Mouse (Mus musculus) liver, embryonic 11.5 days (tissue): ENCODE data around the gene Vma21. TPM values are rescaled to one million over a fixed set of nuclear protein-coding genes. Genes with fewer than 3 reads are reported as not detected.
A peak's percentile ranks its signal among the peaks of the same experiment; 100 is the strongest.

Experiments
- ATAC-seq: fragments of 200-750 bp; cut with Nextera tagmentation; replicated peaks from 2 replicates; pipeline ENCODE4 v1.8.0; 2017; ENCODE audit warnings: moderate number of reproducible peaks, mild to moderate bottlenecking, moderate TSS enrichment, moderate library complexity; ENCODE audit not compliant: low FRiP score
- DNase-seq: peaks from one replicate; pipeline ENCODE4 v3.0.0-alpha.2; 2017; ENCODE audit warnings: low spot score
- H3K27ac ChIP-seq: fragments of 300-500 bp; sonication (generic); 2 replicates; pipeline ENCODE4 v1.5.1; 2014; ENCODE audit warnings: mild to moderate bottlenecking, low read depth, low read length, control low read depth
- H3K27me3 ChIP-seq: fragments of 300-500 bp; sonication (generic); replicated peaks from 2 replicates; pipeline ENCODE4 v1.6.1; 2014; ENCODE audit warnings: low read length, mixed read lengths; ENCODE audit not compliant: control insufficient read depth, insufficient read depth
- H3K36me3 ChIP-seq: fragments of 300-500 bp; sonication (generic); 2 replicates; pipeline ENCODE4 v1.6.1; 2014; ENCODE audit warnings: mild to moderate bottlenecking, low read length, moderate library complexity, mixed read lengths; ENCODE audit not compliant: control insufficient read depth, insufficient read depth
- H3K4me1 ChIP-seq: fragments of 300-500 bp; sonication (generic); replicated peaks from 2 replicates; pipeline ENCODE4 v1.6.1; 2014; ENCODE audit warnings: low read length, mixed read lengths; ENCODE audit not compliant: control insufficient read depth, insufficient read depth
- H3K4me2 ChIP-seq: fragments of 300-500 bp; sonication (generic); 2 replicates; pipeline ENCODE4 v1.6.1; 2014; ENCODE audit warnings: mild to moderate bottlenecking, control low read depth, moderate library complexity
- H3K4me3 ChIP-seq: fragments of 300-500 bp; sonication (generic); 2 replicates; pipeline ENCODE4 v1.5.1; 2014; ENCODE audit warnings: low read depth, low read length, control low read depth
- H3K9ac ChIP-seq: fragments of 300-500 bp; sonication (generic); 2 replicates; pipeline ENCODE4 v1.6.1; 2014; ENCODE audit warnings: low read depth, low read length, control low read depth
- H3K9me3 ChIP-seq: fragments of 300-500 bp; sonication (generic); 2 replicates; pipeline ENCODE4 v1.6.1; 2016; ENCODE audit warnings: low read length, inconsistent platforms, mixed read lengths; ENCODE audit not compliant: control insufficient read depth
- WGBS: fragments of 180-500 bp; shearing (Covaris S2); extraction: QIAGEN DNeasy Blood & Tissue Kit; methylation state at CpG from one replicate; pipeline ENCODE4 v1.1.7; 2014; 5-methylcytosine and 5-hydroxymethylcytosine counted together
- polyA plus RNA-seq: library from polyadenylated mRNA; unstranded; fragments of >200 nt; fragmentation: Nextera tagmentation; extraction: Ambion mirVana; gene quantifications from 2 replicates; pipeline ENCODE4 v1.2.1, GENCODE M21; 2014

Gene Vma21
- polyA plus RNA-seq, result 40.6 and 44.2 TPM in 2 replicates

DNA sequence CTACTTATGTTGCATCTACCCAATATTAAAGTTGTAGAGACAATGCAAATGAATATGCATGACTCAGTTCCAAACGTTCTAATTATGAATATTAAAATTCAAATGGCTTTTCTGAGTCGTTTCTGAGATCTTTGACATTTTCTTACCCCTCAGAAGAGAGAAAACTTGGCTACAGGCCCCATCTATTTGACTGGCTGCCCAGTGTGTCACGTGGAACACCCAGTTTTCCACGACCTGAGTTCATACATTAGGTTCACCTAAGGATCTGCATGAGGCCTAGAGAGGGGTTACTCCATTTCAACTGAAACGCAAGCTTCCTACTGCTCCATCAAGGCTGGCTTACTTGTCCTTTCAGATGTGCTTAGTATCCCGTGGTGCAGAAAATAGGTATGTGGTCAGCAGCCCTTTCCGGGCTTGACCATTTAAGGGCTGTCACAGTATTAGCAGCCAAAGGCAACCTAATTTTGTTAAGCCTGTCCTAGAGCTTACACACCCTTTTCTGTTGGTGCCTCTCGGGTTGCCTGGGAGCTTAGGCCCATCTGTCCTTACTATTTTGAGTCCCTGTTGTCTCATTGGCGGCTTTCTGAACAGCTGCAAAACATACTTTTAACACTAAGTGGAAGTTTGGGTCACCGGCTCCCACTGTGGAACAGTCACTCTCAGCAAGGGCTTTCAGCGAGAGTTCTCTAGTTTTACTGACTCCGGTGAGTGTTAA lies at the start of gene Vma21:
Gene Vma21 (plus strand): TSS at position 294 of the 715 bp plus-strand sequence.
- H3K27me3 ChIP-seq, result no peaks in the 10 kb centered on the region; the same call in none of the 2 replicates
- H3K4me1 ChIP-seq, result no peaks in the 10 kb centered on the region
- WGBS, result 45% methylated on average over 12 of the region's 12 CpGs
- H3K9me3 ChIP-seq, result no peaks in the 10 kb centered on the region
- H3K4me2 ChIP-seq, result peak within 1 kb of the TSS; percentile 67
- H3K4me3 ChIP-seq, result peak within 1 kb of the TSS; percentile 72
- no peaks in the 10 kb centered on the region for H3K36me3 ChIP-seq
- peak within 1 kb of the TSS; percentile 74 for H3K9ac ChIP-seq
- ATAC-seq, result no peak
- peak within 1 kb of the TSS; percentile 70 for H3K27ac ChIP-seq
- no peak for DNase-seq

DNA sequence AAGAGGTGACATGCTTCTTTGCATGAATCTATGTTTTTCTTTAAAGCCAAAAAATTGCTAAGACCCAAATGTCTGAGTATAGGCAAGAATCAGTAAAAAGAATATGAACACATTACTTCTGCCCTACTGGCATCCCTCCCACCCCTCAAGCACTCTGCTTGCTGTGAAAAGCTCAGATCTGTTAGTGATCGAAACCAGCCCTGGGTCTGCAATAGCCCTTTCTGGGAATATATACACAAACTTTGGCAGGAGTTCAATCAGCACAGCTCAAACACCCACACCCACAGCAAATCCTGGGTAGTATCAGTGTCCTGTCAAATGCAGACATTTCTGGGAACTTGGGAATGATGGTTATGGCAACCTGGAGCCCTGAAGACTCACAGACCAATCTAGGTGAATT lies 47.8 kb upstream of the Vma21 start:
- no peak overlapping the region for H3K9ac ChIP-seq
- H3K27me3 ChIP-seq, result no peaks in the 10 kb centered on the region
- WGBS, result 85% methylated on average over 1 of the region's 1 CpGs
- no peak for DNase-seq
- no peak for ATAC-seq
- no peak overlapping the region for H3K4me2 ChIP-seq
- no peak overlapping the region for H3K27ac ChIP-seq
- no peaks in the 10 kb centered on the region for H3K36me3 ChIP-seq
- H3K4me3 ChIP-seq, result no peak overlapping the region
- H3K4me1 ChIP-seq, result no peaks in the 10 kb centered on the region
- H3K9me3 ChIP-seq, result no peaks in the 10 kb centered on the region

GRCm38 (mm10) chrX:71791106-71791505 lies 24.6 kb upstream of the Vma21 start:
- no peak overlapping the region for H3K4me3 ChIP-seq

DNA sequence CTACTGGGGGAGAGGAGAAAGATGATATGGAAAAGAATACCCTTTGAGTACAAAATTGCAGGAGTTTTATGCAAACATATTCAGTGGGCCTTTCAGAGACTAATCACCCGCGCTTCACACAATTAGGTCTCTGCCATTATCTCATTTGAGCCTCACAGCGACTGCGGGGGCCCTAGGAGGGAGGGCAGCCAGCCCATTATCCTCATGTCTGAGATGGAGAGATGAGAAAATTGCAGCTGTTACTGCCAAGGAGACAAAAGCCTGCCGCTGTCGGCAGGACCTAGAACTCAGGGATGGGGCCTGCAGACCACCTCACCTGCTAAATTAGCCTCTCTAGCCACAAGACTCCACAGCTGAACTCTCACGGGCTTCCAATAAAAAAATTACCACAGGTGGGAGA lies 18.0 kb upstream of the Vma21 start:
- Histone ChIP-seq H3K4me2 (no peak overlapping the region), H3K27ac (no peak overlapping the region), H3K9me3 (no peaks in the 10 kb centered on the region), H3K36me3 (no peaks in the 10 kb centered on the region), H3K9ac (no peak overlapping the region), H3K4me3 (no peak overlapping the region), H3K4me1 (no peaks in the 10 kb centered on the region), H3K27me3 (no peaks in the 10 kb centered on the region; the same call in 1 of the 2 replicates)
- DNase-seq (no peak), ATAC-seq (no peak)
- WGBS, result 60% methylated on average over 7 of the region's 7 CpGs

More at GRCm38 (mm10) chrX:71791106-71791505, 24.6 kb upstream of the Vma21 start:
- Histone ChIP-seq H3K36me3 (no peaks in the 10 kb centered on the region), H3K9ac (no peak overlapping the region), H3K4me1 (no peaks in the 10 kb centered on the region), H3K27me3 (peaks cover 5% of the 10 kb centered on the region; the same call in 1 of the 2 replicates), H3K9me3 (no peaks in the 10 kb centered on the region), H3K27ac (no peak overlapping the region), H3K4me2 (no peak overlapping the region)
- DNase-seq, result no peak
- ATAC-seq, result no peak
- 14% methylated on average over 4 of the region's 4 CpGs for WGBS

DNA sequence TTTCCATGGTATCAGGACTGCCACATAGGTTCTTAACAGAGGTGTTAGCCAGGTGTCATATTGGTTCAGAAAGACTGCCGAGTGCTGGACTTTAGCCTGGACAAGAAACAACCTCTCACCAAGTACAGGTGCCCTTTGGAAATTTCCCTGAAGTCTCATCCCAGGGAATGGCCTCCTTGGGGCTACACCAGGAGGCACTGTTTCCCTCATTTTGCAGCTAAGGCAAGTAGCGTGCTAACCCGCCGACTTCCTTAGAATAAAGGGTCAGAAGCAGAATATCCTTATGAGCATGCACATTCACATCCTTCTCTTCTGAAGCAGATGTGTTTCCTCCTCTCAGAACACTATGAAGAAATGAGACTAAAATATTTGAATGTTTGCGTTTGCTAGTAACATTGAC lies 16.8 kb upstream of the Vma21 start:
- Histone ChIP-seq H3K36me3 (no peaks in the 10 kb centered on the region), H3K27ac (no peak overlapping the region), H3K4me3 (no peak overlapping the region), H3K4me1 (no peaks in the 10 kb centered on the region), H3K27me3 (no peaks in the 10 kb centered on the region; the same call in 1 of the 2 replicates), H3K9me3 (no peaks in the 10 kb centered on the region), H3K4me2 (no peak overlapping the region), H3K9ac (no peak overlapping the region)
- no peak for ATAC-seq
- no peak for DNase-seq
- 62% methylated on average over 5 of the region's 5 CpGs for WGBS

DNA sequence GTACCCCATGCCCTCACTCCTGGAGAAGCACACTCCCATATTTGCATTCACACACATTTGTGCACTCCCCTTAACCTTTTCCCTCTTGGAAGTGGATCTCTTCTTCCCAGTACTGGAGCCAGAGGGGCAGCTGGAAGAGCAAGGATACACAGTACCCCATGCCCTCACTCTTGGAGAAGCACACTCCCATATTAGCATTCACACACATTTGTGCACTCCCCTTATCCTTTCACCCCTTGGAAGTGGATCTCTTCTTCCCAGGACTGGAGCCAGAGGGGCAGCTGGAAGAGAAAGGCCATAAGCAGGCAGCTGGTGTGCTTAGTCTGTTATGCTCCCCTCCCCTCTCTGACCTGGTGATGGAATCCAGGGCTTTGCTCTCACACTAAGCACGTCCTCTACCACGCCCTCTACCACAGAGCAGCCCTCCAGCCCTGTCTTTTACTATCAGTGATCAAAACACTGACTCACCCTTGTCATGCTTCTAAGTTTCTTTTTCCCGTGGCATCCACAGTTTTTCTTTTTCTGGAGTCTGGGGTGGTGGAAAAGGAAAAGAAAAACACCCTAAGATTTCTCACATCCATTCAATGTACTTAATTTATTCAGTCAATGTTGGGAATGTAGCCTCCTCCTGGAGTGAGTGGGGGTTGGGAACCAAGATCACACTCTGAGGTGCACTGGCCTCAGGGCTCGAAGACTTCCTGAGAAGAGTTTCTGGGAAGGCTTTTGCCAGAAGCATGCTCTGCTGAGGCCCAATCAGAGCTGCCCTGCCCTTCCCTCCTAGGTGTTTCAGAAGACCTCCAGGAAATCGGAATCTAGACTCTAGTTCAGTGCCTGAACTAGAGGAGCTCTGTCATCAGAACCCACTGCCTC lies 3.5 kb upstream of the Vma21 start:
- no peak for ATAC-seq

DNA sequence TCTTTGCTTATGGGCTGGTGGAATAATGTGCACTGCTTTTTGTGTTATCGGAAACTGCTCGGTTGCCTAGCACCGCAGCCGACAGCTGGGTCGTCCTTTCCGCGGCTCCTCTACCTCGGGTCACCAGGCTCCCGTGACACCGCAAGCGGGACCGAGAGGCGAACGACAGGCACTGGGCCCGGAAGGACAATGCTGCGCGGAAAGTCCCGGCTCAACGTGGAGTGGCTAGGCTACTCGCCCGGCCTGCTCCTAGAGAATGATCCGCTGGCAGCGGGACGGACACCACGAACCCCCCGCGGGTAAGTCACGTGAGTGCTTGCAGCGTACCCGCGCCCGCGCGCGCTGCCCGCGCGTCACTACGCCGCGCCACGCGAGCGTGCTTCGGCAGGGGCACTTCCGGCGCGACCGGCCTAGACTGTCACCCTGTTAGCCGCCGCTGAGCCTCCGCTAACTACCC lies 705 bp downstream of the Vma21 start:
- H3K27ac ChIP-seq, result peak overlapping the region; percentile 38
- H3K27me3 ChIP-seq, result no peaks in the 10 kb centered on the region; the same call in none of the 2 replicates
- no peaks in the 10 kb centered on the region for H3K4me1 ChIP-seq
- DNase-seq, result peak; percentile 73
- H3K9ac ChIP-seq, result peak overlapping the region; percentile 74
- H3K36me3 ChIP-seq, result no peaks in the 10 kb centered on the region
- H3K4me2 ChIP-seq, result peak overlapping the region; percentile 54
- WGBS, result 14% methylated on average over 52 of the region's 52 CpGs
- peak overlapping the region; percentile 72 for H3K4me3 ChIP-seq
- ATAC-seq, result peak; percentile 96
- no peaks in the 10 kb centered on the region for H3K9me3 ChIP-seq

More for the DNA sequence above, 3.5 kb upstream of the Vma21 start:
- H3K4me1 ChIP-seq, result no peaks in the 10 kb centered on the region
- H3K27me3 ChIP-seq, result no peaks in the 10 kb centered on the region; the same call in none of the 2 replicates
- no peak overlapping the region for H3K27ac ChIP-seq
- no peaks in the 10 kb centered on the region for H3K36me3 ChIP-seq
- WGBS, result 28% methylated on average over 5 of the region's 5 CpGs
- no peak overlapping the region for H3K4me2 ChIP-seq
- no peaks in the 10 kb centered on the region for H3K9me3 ChIP-seq
- no peak overlapping the region for H3K9ac ChIP-seq
- no peak for DNase-seq
- no peak overlapping the region for H3K4me3 ChIP-seq

DNA sequence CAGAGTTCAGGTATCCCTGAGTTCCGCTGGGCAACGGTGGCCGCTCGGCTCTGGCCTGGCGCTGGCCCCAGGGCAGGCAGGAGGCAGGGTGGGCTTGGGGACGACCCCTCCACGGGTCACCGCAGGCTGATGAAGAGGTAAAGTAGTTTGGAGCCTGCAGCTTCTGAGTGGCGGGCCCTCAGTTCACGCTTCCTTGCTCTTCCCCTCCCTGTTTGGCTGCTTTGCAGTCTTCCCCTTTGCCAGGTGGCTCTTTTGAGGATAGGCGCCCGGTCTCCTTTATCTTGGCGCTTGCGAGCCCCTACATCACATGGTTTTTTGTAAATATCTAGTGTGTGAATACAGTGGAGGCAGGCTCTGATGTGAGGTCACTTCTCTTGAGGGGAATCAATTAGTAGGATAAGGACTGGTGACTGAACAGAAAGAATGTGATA lies 1.2 kb downstream of the Vma21 start:
- no peaks in the 10 kb centered on the region for H3K36me3 ChIP-seq
- peak overlapping the region; percentile 72 for H3K4me3 ChIP-seq
- H3K4me2 ChIP-seq, result peak overlapping the region; percentile 67
- no peaks in the 10 kb centered on the region for H3K9me3 ChIP-seq
- peak overlapping the region; percentile 70 for H3K27ac ChIP-seq
- no peaks in the 10 kb centered on the region; the same call in none of the 2 replicates for H3K27me3 ChIP-seq
- WGBS, result 22% methylated on average over 14 of the region's 14 CpGs
- peak; percentile 58 for ATAC-seq
- no peaks in the 10 kb centered on the region for H3K4me1 ChIP-seq
- H3K9ac ChIP-seq, result peak overlapping the region; percentile 74
- no peak for DNase-seq
